Mouse (Mus musculus) heart, adult 8-10 months (tissue): ENCODE results near the gene Gjc1. TPM values are rescaled to one million over a fixed set of nuclear protein-coding genes. Genes with fewer than 3 reads are reported as not detected.

ENCODE experiments used
- DNase-seq: peaks from one replicate; pipeline ENCODE4 v3.0.0; 2022; ENCODE audit warnings: low spot score
- total RNA-seq, 4 experiments: library from RNA; stranded (reverse); gene quantifications; 2 replicates each; pipeline ENCODE4 v1.2.4; 2022

The Gjc1 gene
- 10 to 100 TPM; 13.9 to 25.4 (median 20.5) TPM for total RNA-seq

GRCm38 (mm10) chr11:102819021-102819782 lies at the start of gene Gjc1:
Gene Gjc1 (minus strand): TSS chr11:102819700.
- peak; percentile 51 for DNase-seq

GRCm38 (mm10) chr11:102864272-102864671 lies 44.8 kb upstream of the Gjc1 start:
- peak; percentile 48 for DNase-seq

DNA sequence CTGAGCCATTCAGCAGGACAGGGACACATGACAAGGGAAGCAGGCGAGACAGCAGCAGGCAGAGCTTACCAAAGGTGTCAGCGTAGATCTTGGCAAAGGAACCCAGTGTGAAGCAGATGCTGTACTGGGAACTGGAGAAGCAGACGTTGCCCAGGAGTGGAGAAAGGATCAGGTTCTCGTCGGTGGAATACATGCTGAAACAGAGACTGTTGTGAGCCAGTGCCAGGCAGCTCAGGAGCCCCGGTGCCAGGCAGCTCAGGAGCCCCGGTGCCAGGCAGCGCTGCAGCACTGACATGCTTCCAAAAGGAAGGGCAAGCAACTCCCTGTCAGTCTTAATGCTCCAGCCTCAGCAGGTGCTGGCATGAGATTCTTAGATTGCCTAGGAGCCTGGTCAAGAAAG lies 40.4 kb upstream of the Gjc1 start:
- no peak for DNase-seq

DNA sequence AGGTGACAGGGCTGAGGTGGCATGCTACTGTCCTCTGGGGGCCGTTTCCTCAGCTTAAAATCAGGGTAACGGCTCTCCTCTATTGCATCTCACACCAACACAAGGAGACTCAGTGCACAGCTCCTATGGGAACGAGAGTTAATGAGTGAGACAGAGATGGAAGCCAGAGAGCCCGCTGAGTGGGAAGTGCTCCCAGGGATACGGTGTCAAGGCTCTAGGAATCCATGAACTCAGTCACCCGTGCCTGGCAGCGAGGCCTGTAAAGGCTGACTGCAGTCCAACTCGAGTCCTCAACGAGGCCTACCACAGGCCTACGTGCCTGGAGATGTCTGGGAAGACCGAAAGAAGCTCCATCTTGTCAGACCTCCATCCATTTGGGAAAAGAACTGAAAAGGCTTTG lies 39.5 kb upstream of the Gjc1 start:
- no peak for DNase-seq

DNA sequence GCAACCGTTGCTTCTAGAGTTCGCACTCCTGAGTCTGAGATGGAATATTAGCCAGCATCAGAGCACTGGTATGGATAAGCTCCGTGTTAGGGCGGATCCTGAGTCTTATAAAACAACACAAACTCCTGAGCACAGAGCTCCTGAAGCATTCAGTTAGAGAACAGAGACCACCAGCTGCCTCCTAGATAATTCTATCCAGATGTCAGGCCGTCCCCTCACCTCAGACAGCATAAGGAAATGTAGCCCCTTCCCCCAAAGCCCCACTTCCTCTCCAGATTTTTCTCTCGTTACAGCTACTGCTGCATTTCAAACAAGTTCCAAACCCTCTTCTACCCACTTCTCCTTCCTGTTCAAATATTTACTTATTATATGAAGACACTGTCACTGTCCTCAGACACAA lies 36.4 kb upstream of the Gjc1 start:
- DNase-seq, result no peak

- no peak for DNase-seq
Observed at GRCm38 (mm10) chr11:102853760-102854159, 34.3 kb upstream of the Gjc1 start.

DNA sequence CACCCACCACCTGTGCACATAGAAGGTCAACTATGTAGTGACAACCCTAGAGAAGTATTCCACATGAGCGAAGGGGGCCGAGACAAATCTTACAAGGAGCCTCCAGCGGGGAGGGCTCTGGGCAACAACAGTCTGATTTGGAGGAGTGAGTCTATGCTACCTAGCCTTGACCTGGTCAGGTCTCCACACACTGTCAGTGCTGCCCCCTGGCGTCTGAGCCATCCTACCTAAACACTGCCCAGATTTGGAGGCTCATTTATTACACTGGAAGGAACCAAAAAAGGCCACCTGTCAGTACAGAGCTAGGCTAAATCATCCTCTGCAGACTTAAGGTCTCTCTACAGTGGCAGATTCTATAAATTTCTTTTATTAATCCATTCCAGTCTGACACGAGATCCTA lies 32.4 kb upstream of the Gjc1 start:
- DNase-seq, result peak; percentile 50

DNA sequence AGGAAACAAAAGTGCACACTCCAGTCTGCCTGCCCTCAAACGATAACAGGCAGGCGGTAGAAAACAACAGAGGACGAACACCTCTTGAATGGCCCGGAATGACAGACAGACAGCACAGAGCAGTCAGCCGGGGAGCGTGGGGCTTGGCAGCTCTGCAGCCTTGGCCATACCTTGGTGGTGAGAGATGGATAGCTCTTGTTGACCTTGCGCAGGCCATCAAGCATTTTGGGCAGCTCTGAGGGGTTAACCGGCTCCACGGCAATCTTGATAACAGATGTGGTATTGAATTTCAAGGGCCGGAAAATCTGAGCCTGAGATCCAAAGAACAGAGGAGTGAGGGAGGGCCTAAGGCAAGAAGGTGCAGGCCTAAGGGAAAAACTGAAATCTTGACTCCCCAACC lies 26.4 kb upstream of the Gjc1 start:
- DNase-seq, result no peak

GRCm38 (mm10) chr11:102838616-102839150 lies 19.2 kb upstream of the Gjc1 start:
- no peak for DNase-seq

- DNase-seq, result peak; percentile 49
Observed at GRCm38 (mm10) chr11:102838126-102838525, 18.6 kb upstream of the Gjc1 start.

- no peak for DNase-seq
Observed at GRCm38 (mm10) chr11:102837385-102837784, 17.9 kb upstream of the Gjc1 start.

- peak; percentile 45 for DNase-seq
Observed at GRCm38 (mm10) chr11:102836146-102836545, 16.6 kb upstream of the Gjc1 start.

DNA sequence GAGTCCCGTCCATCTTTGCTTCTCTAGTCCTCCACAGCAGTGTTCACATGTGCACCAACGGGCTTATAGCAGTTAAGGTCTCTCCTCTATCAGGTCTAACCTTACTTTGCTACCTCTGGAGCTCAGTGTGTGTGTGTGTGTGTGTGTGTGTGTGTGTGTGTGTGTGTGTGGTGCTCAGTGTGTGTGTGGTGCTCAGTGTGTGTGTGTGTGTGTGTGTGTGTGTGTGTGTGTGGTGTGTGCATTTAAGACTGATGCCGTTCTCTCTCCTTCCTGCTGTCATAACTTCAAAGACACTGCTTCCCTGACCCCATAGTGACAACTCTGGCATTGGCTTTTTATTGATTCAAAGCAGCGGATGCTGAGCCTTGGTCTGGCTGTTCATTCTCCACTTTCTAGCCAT lies 16.0 kb upstream of the Gjc1 start, which contains the start of gene Higd1b:
Higd1b (plus strand) TSS at position 301 of the 400 bp plus-strand sequence.
- no peak for DNase-seq

DNA sequence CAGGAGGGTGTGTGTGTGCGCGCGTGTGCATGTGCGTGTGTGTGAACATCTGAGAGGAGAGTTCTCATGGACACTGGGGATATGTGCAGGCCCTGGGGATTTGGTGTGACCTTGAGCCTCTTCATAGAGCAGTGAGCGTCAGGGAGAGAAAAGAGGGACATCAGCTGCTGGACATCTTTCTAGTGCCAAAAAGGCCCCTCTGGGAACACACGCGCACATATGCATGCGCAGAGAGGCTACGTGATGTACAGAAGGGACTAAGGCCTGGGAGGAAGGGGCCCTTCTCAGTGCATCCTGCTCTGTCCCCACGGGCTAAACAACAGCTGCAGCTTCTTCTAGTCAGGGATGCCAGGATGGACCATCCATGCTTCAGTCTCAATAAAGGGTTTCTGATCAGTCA lies 14.7 kb upstream of the Gjc1 start:
- no peak for DNase-seq

- no peak for DNase-seq
Observed at GRCm38 (mm10) chr11:102832700-102833297, 13.3 kb upstream of the Gjc1 start.

DNA sequence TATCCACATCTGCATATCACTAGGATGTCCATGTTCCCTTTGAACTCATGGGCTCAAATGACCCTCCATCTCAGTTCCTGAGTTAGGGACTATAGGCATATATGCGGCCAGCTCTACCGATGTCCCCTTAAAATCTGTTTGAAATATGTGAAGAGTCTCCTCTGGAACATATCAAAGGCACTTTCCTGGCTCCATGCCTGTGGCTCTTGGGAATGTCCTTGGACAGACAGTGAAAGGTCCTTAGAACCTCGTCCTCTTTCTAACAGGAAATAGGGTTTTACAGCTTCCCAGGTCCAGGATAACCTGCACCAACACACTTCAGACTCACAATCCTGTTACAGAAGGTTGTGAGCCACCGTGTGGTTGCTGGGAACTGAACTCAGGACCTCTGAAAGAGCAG lies 10.8 kb upstream of the Gjc1 start:
- no peak for DNase-seq

DNA sequence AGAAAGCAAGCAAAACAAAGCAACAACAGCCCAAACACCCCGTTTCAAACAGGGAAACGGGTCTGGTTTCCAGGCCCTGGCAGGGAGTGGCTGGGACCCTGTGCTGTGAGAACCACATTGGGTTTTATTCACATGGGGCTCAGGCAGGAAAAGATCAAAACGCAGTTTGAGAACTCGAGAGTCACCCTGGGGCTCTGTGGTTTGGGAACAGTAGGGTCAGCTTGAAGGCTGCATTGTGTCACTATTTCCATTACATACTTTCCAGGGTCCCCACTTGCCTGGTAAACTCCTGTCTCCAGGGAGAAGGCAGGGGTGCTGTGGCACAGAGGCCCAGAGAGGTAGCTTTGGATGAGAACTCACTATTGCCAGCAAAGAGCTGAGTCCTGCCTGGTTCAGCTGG lies 7.6 kb upstream of the Gjc1 start:
- no peak for DNase-seq

- DNase-seq, result no peak
Observed at GRCm38 (mm10) chr11:102826476-102826875, 7.0 kb upstream of the Gjc1 start.

DNA sequence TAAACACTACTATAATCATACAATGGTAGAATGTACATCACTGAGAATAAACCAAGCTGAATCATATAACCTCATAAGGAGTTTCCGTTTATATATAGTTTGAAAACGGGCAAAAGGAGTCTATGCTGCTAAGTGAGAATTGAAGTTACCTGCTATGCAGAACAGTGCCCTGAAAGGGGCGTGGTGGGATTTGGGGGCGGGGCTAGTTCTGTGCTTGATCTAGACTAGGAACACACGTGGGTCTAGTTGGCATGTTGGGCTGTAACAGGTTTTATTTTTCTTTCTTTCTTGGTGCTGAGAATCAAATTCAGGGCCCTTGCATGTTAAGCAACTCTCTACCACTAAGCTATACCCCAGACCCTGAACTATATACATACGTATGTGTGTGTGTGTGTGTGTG lies 1.7 kb upstream of the Gjc1 start:
- no peak for DNase-seq

DNA sequence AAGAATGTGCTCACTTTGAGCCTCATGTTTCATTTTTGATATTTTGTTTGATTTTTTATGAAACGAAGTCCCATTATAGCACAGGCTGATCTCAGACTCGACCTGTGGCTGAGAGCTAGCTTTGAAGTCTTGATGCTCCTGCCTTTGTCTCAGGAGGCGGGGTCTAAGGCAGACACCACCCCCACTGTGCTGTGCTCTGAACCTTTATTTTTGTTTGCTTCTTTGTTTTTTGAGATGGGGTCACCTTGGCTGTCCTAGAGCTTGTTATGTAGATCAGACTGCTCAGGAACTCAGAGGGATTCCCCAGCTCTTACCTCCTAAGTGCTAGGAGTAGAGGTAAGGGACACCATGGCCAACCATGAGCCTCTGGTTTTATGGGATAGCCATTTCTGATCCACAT lies 932 bp upstream of the Gjc1 start:
- no peak for DNase-seq

DNA sequence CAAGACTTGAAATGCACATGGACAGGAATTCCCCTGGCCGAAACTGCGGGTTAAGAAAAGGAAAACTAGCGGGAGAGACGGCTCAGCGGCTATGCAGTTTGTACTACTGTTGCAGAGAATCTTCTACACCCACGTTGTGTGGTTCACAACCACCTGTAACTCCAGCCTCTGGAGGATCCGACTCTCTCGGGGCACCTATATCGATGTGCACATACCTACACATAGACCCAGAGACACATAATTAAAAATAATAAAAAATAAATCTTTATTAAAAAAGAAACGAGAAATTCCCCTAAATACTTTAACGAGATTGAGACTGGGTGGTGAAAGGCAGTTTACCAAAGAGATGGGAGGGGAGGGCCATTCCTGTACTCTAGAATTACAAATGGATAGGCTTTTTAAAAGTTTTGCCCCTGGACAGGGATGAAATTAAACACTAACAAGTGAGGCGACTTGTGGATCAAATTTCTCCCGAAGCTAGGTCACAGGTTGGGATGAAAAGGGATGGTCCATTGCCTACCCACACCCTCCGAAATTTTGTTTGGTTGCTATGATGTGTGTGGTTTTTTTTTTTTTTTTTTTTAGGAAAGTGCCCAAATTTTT lies 384 bp upstream of the Gjc1 start:
- no peak for DNase-seq

GRCm38 (mm10) chr11:102818121-102819020 lies 1.1 kb downstream of the Gjc1 start:
- DNase-seq, result no peak
